Mouse (Mus musculus) forebrain, embryonic 15.5 days (tissue): ENCODE results near the gene Itln1. TPM values are rescaled to one million over a fixed set of nuclear protein-coding genes. Genes with fewer than 3 reads are reported as not detected.

Experiments used
- ATAC-seq: fragments of 200-750 bp; cut with Nextera tagmentation; replicated peaks from 2 replicates; pipeline ENCODE4 v1.8.0; 2017; ENCODE audit warnings: mild to moderate bottlenecking, moderate TSS enrichment, moderate library complexity
- H3K27ac ChIP-seq: fragments of 300-500 bp; sonication (generic); replicated peaks from 2 replicates; pipeline ENCODE4 v1.5.1; 2015; ENCODE audit warnings: mild to moderate bottlenecking, inconsistent platforms
- H3K27me3 ChIP-seq: fragments of 300-500 bp; sonication (generic); 2 replicates; pipeline ENCODE4 v1.6.1; 2015; ENCODE audit warnings: inconsistent platforms
- H3K36me3 ChIP-seq: fragments of 300-500 bp; sonication (generic); 2 replicates; pipeline ENCODE4 v1.6.1; 2015; ENCODE audit warnings: mild to moderate bottlenecking, inconsistent platforms
- H3K4me1 ChIP-seq: fragments of 300-500 bp; sonication (generic); 2 replicates; pipeline ENCODE4 v1.6.1; 2015; ENCODE audit warnings: inconsistent platforms
- H3K4me2 ChIP-seq: fragments of 300-500 bp; sonication (generic); replicated peaks from 2 replicates; pipeline ENCODE4 v1.6.1; 2015; ENCODE audit warnings: mild to moderate bottlenecking, inconsistent platforms
- H3K4me3 ChIP-seq: fragments of 300-500 bp; sonication (generic); 2 replicates; pipeline ENCODE4 v1.5.1; 2015; ENCODE audit warnings: mild to moderate bottlenecking, inconsistent platforms
- H3K9ac ChIP-seq: fragments of 300-500 bp; sonication (generic); replicated peaks from 2 replicates; pipeline ENCODE4 v1.6.1; 2015; ENCODE audit warnings: mild to moderate bottlenecking, inconsistent platforms
- H3K9me3 ChIP-seq: fragments of 300-500 bp; sonication (generic); 2 replicates; pipeline ENCODE4 v1.6.1; 2016; ENCODE audit warnings: inconsistent platforms
- WGBS: fragments of 180-500 bp; shearing (Covaris S2); methylation state at CpG from one replicate; pipeline ENCODE4 v1.1.7; 2015; ENCODE audit warnings: mixed read lengths; 5-methylcytosine and 5-hydroxymethylcytosine counted together
- polyA plus RNA-seq: library from polyadenylated mRNA; unstranded; fragments of >200 nt; fragmentation: Nextera tagmentation; extraction: Ambion mirVana; gene quantifications from 2 replicates; pipeline ENCODE4 v1.2.1, GENCODE M21; 2015

Gene Itln1
- polyA plus RNA-seq, 1 experiment from 2014 or later: not detected

GRCm38 (mm10) chr1:171556366-171556765 lies 21.3 kb upstream of the Itln1 start:
- H3K4me2 ChIP-seq: no peak overlapping the region
- WGBS: 87% methylated on average over 2 of the region's 2 CpGs
- no peak overlapping the region for H3K27ac ChIP-seq
- H3K4me1 ChIP-seq: no peaks in the 10 kb centered on the region
- no peak overlapping the region for H3K4me3 ChIP-seq
- H3K9me3 ChIP-seq: no peaks in the 10 kb centered on the region
- no peaks in the 10 kb centered on the region for H3K27me3 ChIP-seq
- H3K36me3 ChIP-seq: no peaks in the 10 kb centered on the region
- no peak overlapping the region for H3K9ac ChIP-seq
- no peak for ATAC-seq

GRCm38 (mm10) chr1:171553359-171554341 lies 18.6 kb upstream of the Itln1 start:
- Histone ChIP-seq H3K27ac (no peak overlapping the region), H3K9me3 (no peaks in the 10 kb centered on the region), H3K4me1 (no peaks in the 10 kb centered on the region), H3K36me3 (no peaks in the 10 kb centered on the region), H3K27me3 (no peaks in the 10 kb centered on the region), H3K4me3 (no peak overlapping the region), H3K9ac (no peak overlapping the region), H3K4me2 (no peak overlapping the region)
- no peak for ATAC-seq
- WGBS: 87% methylated on average over 11 of the region's 11 CpGs

- no peak for ATAC-seq
- Histone ChIP-seq H3K4me1 (no peaks in the 10 kb centered on the region), H3K27ac (no peak overlapping the region), H3K4me3 (no peak overlapping the region), H3K27me3 (no peaks in the 10 kb centered on the region), H3K36me3 (no peaks in the 10 kb centered on the region), H3K9me3 (no peaks in the 10 kb centered on the region), H3K9ac (no peak overlapping the region), H3K4me2 (no peak overlapping the region)
- WGBS: 83% methylated on average over 2 of the region's 2 CpGs
These were observed 17.1 kb upstream of the Itln1 start for GRCm38 (mm10) chr1:171552230-171552629.

GRCm38 (mm10) chr1:171551326-171551725 lies 16.2 kb upstream of the Itln1 start:
- WGBS: 83% methylated on average over 7 of the region's 7 CpGs

GRCm38 (mm10) chr1:171540694-171541093 lies 5.6 kb upstream of the Itln1 start:
- no peaks in the 10 kb centered on the region for H3K36me3 ChIP-seq
- no peak overlapping the region for H3K9ac ChIP-seq
- no peak overlapping the region for H3K4me2 ChIP-seq
- H3K27ac ChIP-seq: no peak overlapping the region
- no peaks in the 10 kb centered on the region for H3K4me1 ChIP-seq
- no peaks in the 10 kb centered on the region for H3K27me3 ChIP-seq
- H3K9me3 ChIP-seq: 0 out of 2 replicates have a peak, but pooled peaks cover 10% of the 10 kb centered on the region
- no peak for ATAC-seq
- no peak overlapping the region for H3K4me3 ChIP-seq
- WGBS: 93% methylated on average over 1 of the region's 1 CpGs

More at GRCm38 (mm10) chr1:171551326-171551725, 16.2 kb upstream of the Itln1 start:
- H3K4me1 ChIP-seq: no peaks in the 10 kb centered on the region
- H3K27me3 ChIP-seq: no peaks in the 10 kb centered on the region
- no peaks in the 10 kb centered on the region for H3K36me3 ChIP-seq
- H3K4me3 ChIP-seq: no peak overlapping the region
- no peak overlapping the region for H3K4me2 ChIP-seq
- H3K9ac ChIP-seq: no peak overlapping the region
- no peak overlapping the region for H3K27ac ChIP-seq
- no peak for ATAC-seq
- no peaks in the 10 kb centered on the region for H3K9me3 ChIP-seq

- Histone ChIP-seq H3K4me2 (no peak overlapping the region), H3K4me3 (no peak overlapping the region), H3K27me3 (no peaks in the 10 kb centered on the region), H3K9me3 (0 out of 2 replicates have a peak, but pooled peaks cover 4% of the 10 kb centered on the region), H3K9ac (no peak overlapping the region), H3K36me3 (no peaks in the 10 kb centered on the region), H3K4me1 (no peaks in the 10 kb centered on the region), H3K27ac (no peak overlapping the region)
- no peak for ATAC-seq
These were observed 537 bp downstream of the Itln1 start for GRCm38 (mm10) chr1:171534557-171534956.

GRCm38 (mm10) chr1:171532830-171533229 lies 2.3 kb downstream of the Itln1 start:
- no peaks in the 10 kb centered on the region for H3K4me1 ChIP-seq
- 71% methylated on average over 2 of the region's 2 CpGs for WGBS
- H3K4me2 ChIP-seq: no peak overlapping the region
- no peaks in the 10 kb centered on the region for H3K9me3 ChIP-seq
- no peak overlapping the region for H3K4me3 ChIP-seq
- no peak overlapping the region for H3K9ac ChIP-seq
- H3K27ac ChIP-seq: no peak overlapping the region
- H3K36me3 ChIP-seq: no peaks in the 10 kb centered on the region
- ATAC-seq: no peak
- H3K27me3 ChIP-seq: no peaks in the 10 kb centered on the region

GRCm38 (mm10) chr1:171531367-171531766 lies 3.7 kb downstream of the Itln1 start:
- Histone ChIP-seq H3K4me2 (no peak overlapping the region), H3K9ac (no peak overlapping the region), H3K4me1 (no peaks in the 10 kb centered on the region), H3K36me3 (no peaks in the 10 kb centered on the region), H3K4me3 (no peak overlapping the region), H3K27me3 (no peaks in the 10 kb centered on the region), H3K9me3 (no peaks in the 10 kb centered on the region), H3K27ac (no peak overlapping the region)
- no peak for ATAC-seq
- WGBS: 96% methylated on average over 4 of the region's 4 CpGs

GRCm38 (mm10) chr1:171515557-171515956 lies 19.5 kb downstream of the Itln1 start:
- Histone ChIP-seq H3K4me1 (no peaks in the 10 kb centered on the region), H3K9ac (no peak overlapping the region), H3K9me3 (no peaks in the 10 kb centered on the region), H3K4me3 (no peak overlapping the region), H3K36me3 (no peaks in the 10 kb centered on the region), H3K27ac (no peak overlapping the region), H3K27me3 (no peaks in the 10 kb centered on the region), H3K4me2 (no peak overlapping the region)
- 81% methylated on average over 4 of the region's 4 CpGs for WGBS
- no peak for ATAC-seq

GRCm38 (mm10) chr1:171515039-171515438 lies 20.1 kb downstream of the Itln1 start:
- Histone ChIP-seq H3K9me3 (no peaks in the 10 kb centered on the region), H3K4me1 (no peaks in the 10 kb centered on the region), H3K9ac (no peak overlapping the region), H3K36me3 (no peaks in the 10 kb centered on the region), H3K27me3 (no peaks in the 10 kb centered on the region), H3K27ac (no peak overlapping the region), H3K4me3 (no peak overlapping the region), H3K4me2 (no peak overlapping the region)
- 20% methylated on average over 1 of the region's 1 CpGs for WGBS
- no peak for ATAC-seq

GRCm38 (mm10) chr1:171513760-171514159 lies 21.3 kb downstream of the Itln1 start:
- no peak overlapping the region for H3K4me3 ChIP-seq
- no peaks in the 10 kb centered on the region for H3K36me3 ChIP-seq
- no peaks in the 10 kb centered on the region for H3K27me3 ChIP-seq
- H3K9me3 ChIP-seq: no peaks in the 10 kb centered on the region
- H3K4me1 ChIP-seq: no peaks in the 10 kb centered on the region
- 95% methylated on average over 1 of the region's 1 CpGs for WGBS
- no peak overlapping the region for H3K4me2 ChIP-seq
- H3K27ac ChIP-seq: no peak overlapping the region
- no peak for ATAC-seq
- H3K9ac ChIP-seq: no peak overlapping the region

- no peak overlapping the region for H3K4me3 ChIP-seq
- H3K4me2 ChIP-seq: no peak overlapping the region
- no peaks in the 10 kb centered on the region for H3K9me3 ChIP-seq
- H3K36me3 ChIP-seq: no peaks in the 10 kb centered on the region
- no peak overlapping the region for H3K27ac ChIP-seq
- H3K9ac ChIP-seq: no peak overlapping the region
- 89% methylated on average over 2 of the region's 2 CpGs for WGBS
- H3K27me3 ChIP-seq: no peaks in the 10 kb centered on the region
- no peaks in the 10 kb centered on the region for H3K4me1 ChIP-seq
- no peak for ATAC-seq
These were observed 21.9 kb downstream of the Itln1 start for GRCm38 (mm10) chr1:171513234-171513633.
